ENCODE assay signal across 29 mouse cellular contexts in the genomic region with DNA sequence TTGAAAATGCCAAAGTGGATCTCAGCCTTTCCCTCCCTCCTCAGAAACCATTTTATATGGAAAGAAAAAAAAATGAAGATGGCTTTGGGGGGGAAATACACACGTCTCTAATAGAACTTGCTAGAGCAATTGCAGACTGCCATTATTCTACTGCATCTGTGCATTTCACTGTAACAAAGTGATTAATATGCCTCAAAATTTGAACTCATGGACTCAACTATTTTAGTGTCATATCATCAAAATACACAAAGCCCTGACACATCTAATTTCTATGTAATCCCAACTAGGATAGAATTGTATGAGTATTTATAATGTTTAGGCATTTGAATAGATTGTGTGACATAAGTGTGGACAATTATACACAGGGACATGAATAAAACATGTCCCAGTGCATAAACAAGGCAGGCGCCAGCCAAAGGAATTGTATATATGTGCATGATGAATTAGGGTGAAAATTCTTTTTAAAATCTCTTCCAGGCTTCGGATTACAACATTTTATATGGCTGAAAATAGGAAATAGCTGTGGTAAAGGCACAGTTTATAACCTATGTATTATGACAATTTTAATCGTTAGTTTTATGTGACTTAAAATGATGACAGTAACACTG.
A peak's percentile ranks its signal among the peaks of the same experiment; 100 is the strongest.
DNase-seq lines count a peak whose midpoint lies in the region; ATAC-seq and TF ChIP-seq lines count a peak whose summit lies in the region.
"Had no signal": no experiment of that assay in that cellular context is flagged by ENCODE, and none has a peak within 500 bp of the region (broad histone marks: within the 10 kb centered on the region; RNA-seq: fewer than 3 reads in every experiment).

No protein-coding gene starts in this region.

- no peak overlapping the region for H3K4me2 ChIP-seq in lung, embryonic 16.5 days (ENCODE audit: low read depth, low read length)
- no peak overlapping the region for H3K4me2 ChIP-seq in forebrain, postnatal 0 days (ENCODE audit: low read depth)
- H3K4me2 ChIP-seq: embryonic facial prominence, embryonic 13.5 days; heart, embryonic 11.5 days; liver, embryonic 12.5 days had no signal

- no peaks in the 10 kb centered on the region for H3K36me3 ChIP-seq in lung, embryonic 16.5 days (ENCODE audit: control insufficient read depth, insufficient read depth, low read length)
- H3K36me3 ChIP-seq in forebrain, postnatal 0 days (ENCODE audit: insufficient read depth) = no peaks in the 10 kb centered on the region
- H3K36me3 ChIP-seq: embryonic facial prominence, embryonic 13.5 days; liver, embryonic 12.5 days had no signal

- WGBS in lung, embryonic 16.5 days = 38% methylated on average over 4 of the region's 4 CpGs
- WGBS in forebrain, postnatal 0 days = 34% methylated on average over 4 of the region's 4 CpGs

- no peak overlapping the region for H3K9ac ChIP-seq in lung, embryonic 16.5 days (ENCODE audit: low read length)
- H3K9ac ChIP-seq in forebrain, postnatal 0 days = no peak overlapping the region
- H3K9ac ChIP-seq: embryonic facial prominence, embryonic 13.5 days; liver, embryonic 12.5 days; liver, postnatal 0 days had no signal

- H3K27me3 ChIP-seq in lung, embryonic 16.5 days (ENCODE audit: control insufficient read depth, insufficient read depth, low read depth, low read length) = no peaks in the 10 kb centered on the region
- no peaks in the 10 kb centered on the region for H3K27me3 ChIP-seq in forebrain, postnatal 0 days (ENCODE audit: insufficient read depth, low read length)
- H3K27me3 ChIP-seq: embryonic facial prominence, embryonic 13.5 days; liver, embryonic 12.5 days had no signal

- peak; percentile 84 for ATAC-seq in frontal cortex, adult (ENCODE audit: low TSS enrichment)
- 0 out of 2 replicates have a peak, but pooled peaks have one; percentile 41 for ATAC-seq in lung, embryonic 16.5 days (ENCODE audit: low read depth)
- ATAC-seq in forebrain, postnatal 0 days = peak; percentile 45; the same call in 1 of the 2 replicates
- ATAC-seq: CD4-positive, CD25-positive, alpha-beta regulatory T cell, adult 4 months; intestine, embryonic 16.5 days; liver, embryonic 12.5 days; liver, postnatal 0 days had no signal

- TF ChIP-seq POLR2A in brain, embryonic 14.5 days (IDR thresholded peaks at IDR 0.05; ENCODE audit: borderline replicate concordance, extremely low read depth, insufficient read depth, insufficient read length, poor library complexity, severe bottlenecking) = no peak

- no peak for TF ChIP-seq CTCF in brain, embryonic 14.5 days (IDR thresholded peaks at IDR 0.05; ENCODE audit: borderline replicate concordance, extremely low read depth, insufficient read depth, insufficient read length)
- TF ChIP-seq CTCF in forebrain, postnatal 0 days (IDR thresholded peaks at IDR 0.05; ENCODE audit: low read depth) = no peak

- no peak overlapping the region for H3K27ac ChIP-seq in lung, embryonic 16.5 days (ENCODE audit: low read length)
- no peak overlapping the region for H3K27ac ChIP-seq in forebrain, postnatal 0 days (ENCODE audit: low read depth, low read length)
- H3K27ac ChIP-seq: embryonic facial prominence, embryonic 13.5 days; kidney, postnatal 0 days; liver, embryonic 12.5 days had no signal

- no peaks in the 10 kb centered on the region for H3K4me1 ChIP-seq in lung, embryonic 16.5 days (replicated peaks; ENCODE audit: control insufficient read depth, insufficient read depth, low read length)
- no peaks in the 10 kb centered on the region; the same call in 1 of the 2 replicates for H3K4me1 ChIP-seq in forebrain, postnatal 0 days (ENCODE audit: insufficient read depth)
- H3K4me1 ChIP-seq: embryonic facial prominence, embryonic 13.5 days; liver, embryonic 12.5 days had no signal

- H3K4me3 ChIP-seq in lung, embryonic 16.5 days (ENCODE audit: low read length) = no peak overlapping the region
- no peak overlapping the region for H3K4me3 ChIP-seq in forebrain, postnatal 0 days (ENCODE audit: low read depth, low read length)
- H3K4me3 ChIP-seq: embryonic facial prominence, embryonic 13.5 days; liver, embryonic 12.5 days had no signal

- DNase-seq in frontal cortex, postnatal 25 days (ENCODE audit: low spot score in 2 of 2) = no peak
- DNase-seq in lung, postnatal 14 days = no peak
- peak; percentile 73 for DNase-seq in brain, embryonic 14.5 days (ENCODE audit: low read depth)
- DNase-seq in forebrain, postnatal 0 days = no peak
- no peak for DNase-seq in layer of hippocampus, adult 8-10 months (ENCODE audit: low spot score in 2 of 2)
- DNase-seq: adrenal gland, postnatal 14 days; cerebellum, adult 11-12 months; cerebellum, adult 9-11 months; embryo, embryonic 11 days; gastrocnemius, postnatal 36 days; heart, adult 18-20 months; heart, postnatal 36 days; kidney, adult 8-10 months; kidney, postnatal 4 days; layer of hippocampus, postnatal 36 days; left cerebral cortex, postnatal 4 days; liver, postnatal 0 days; retina, postnatal 1 day; right cerebral cortex, postnatal 14 days; spleen, adult 18-20 months; thymus, postnatal 14 days had no signal

- no peaks in the 10 kb centered on the region; the same call in 1 of the 2 replicates for H3K9me3 ChIP-seq in lung, embryonic 16.5 days (ENCODE audit: control insufficient read depth, low read length)
- H3K9me3 ChIP-seq in forebrain, postnatal 0 days (ENCODE audit: low read length) = no peaks in the 10 kb centered on the region
- H3K9me3 ChIP-seq: liver, embryonic 12.5 days had no signal
